Mouse (Mus musculus) intestine, embryonic 15.5 days (tissue): ENCODE measurements around the gene Itga4. TPM values are rescaled to one million over a fixed set of nuclear protein-coding genes. Genes with fewer than 3 reads are reported as not detected.

Experiments used
- ATAC-seq: fragments of 200-750 bp; cut with Nextera tagmentation; 2 replicates; pipeline ENCODE4 v1.8.0; 2017; ENCODE audit warnings: moderate TSS enrichment, moderate library complexity
- H3K27ac ChIP-seq: fragments of 300-500 bp; sonication (generic); 2 replicates; pipeline ENCODE4 v1.5.1; 2015; ENCODE audit warnings: mild to moderate bottlenecking, inconsistent platforms
- H3K27me3 ChIP-seq: fragments of 300-500 bp; sonication (generic); replicated peaks from 2 replicates; pipeline ENCODE4 v1.6.1; 2015; ENCODE audit warnings: inconsistent platforms
- H3K36me3 ChIP-seq: fragments of 300-500 bp; sonication (generic); 2 replicates; pipeline ENCODE4 v1.6.1; 2015; ENCODE audit warnings: inconsistent platforms
- H3K4me1 ChIP-seq: fragments of 300-500 bp; sonication (generic); replicated peaks from 2 replicates; pipeline ENCODE4 v1.6.1; 2015; ENCODE audit warnings: inconsistent platforms
- H3K4me2 ChIP-seq: fragments of 300-500 bp; sonication (generic); replicated peaks from 2 replicates; pipeline ENCODE4 v1.6.1; 2015; ENCODE audit warnings: mild to moderate bottlenecking, inconsistent platforms
- H3K4me3 ChIP-seq: fragments of 300-500 bp; sonication (generic); replicated peaks from 2 replicates; pipeline ENCODE4 v1.5.1; 2015; ENCODE audit warnings: inconsistent platforms
- H3K9ac ChIP-seq: fragments of 300-500 bp; sonication (generic); 2 replicates; pipeline ENCODE4 v1.6.1; 2015; ENCODE audit warnings: inconsistent platforms
- H3K9me3 ChIP-seq: fragments of 300-500 bp; sonication (generic); 2 replicates; pipeline ENCODE4 v1.6.1; 2016; ENCODE audit warnings: inconsistent platforms
- WGBS: fragments of 180-500 bp; shearing (Covaris S2); methylation state at CpG from one replicate; pipeline ENCODE4 v1.1.7; 2015; 5-methylcytosine and 5-hydroxymethylcytosine counted together
- polyA plus RNA-seq: library from polyadenylated mRNA; unstranded; fragments of >200 nt; fragmentation: Nextera tagmentation; extraction: Ambion mirVana; gene quantifications from 2 replicates; pipeline ENCODE4 v1.2.1, GENCODE M21; 2015

The Itga4 gene
- polyA plus RNA-seq, 1 experiment from 2014 or later = 3.8 TPM

DNA sequence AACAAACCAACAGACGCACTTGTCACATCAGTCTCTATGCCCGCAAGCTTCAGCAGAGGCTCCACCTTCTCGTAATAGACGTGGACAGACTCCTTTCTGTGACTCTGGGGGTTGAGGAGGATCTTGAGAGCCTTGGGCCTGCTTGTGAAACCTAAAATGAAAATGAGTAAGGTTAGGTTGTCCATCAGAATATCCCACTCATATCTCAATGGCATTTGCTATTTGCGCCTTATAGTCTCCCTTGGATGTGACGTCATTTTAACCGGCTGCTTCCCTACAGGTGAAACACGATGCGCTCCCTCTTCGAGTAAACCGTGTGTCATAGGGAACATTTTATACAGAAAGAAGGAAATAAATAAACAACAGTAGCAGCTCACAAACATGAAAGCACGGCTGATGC is 113.4 kb downstream of the Itga4 start:
- Histone ChIP-seq H3K4me2 (no peak overlapping the region), H3K9me3 (no peaks in the 10 kb centered on the region), H3K4me3 (no peak overlapping the region), H3K9ac (no peak overlapping the region), H3K27ac (no peak overlapping the region), H3K36me3 (no peaks in the 10 kb centered on the region), H3K27me3 (no peaks in the 10 kb centered on the region), H3K4me1 (no peaks in the 10 kb centered on the region)
- WGBS = 83% methylated on average over 12 of the region's 12 CpGs
- ATAC-seq = no peak

GRCm38 (mm10) chr2:79369061-79369524 is 113.9 kb downstream of the Itga4 start:
- H3K27ac ChIP-seq = no peak overlapping the region
- H3K4me1 ChIP-seq = no peaks in the 10 kb centered on the region
- H3K9ac ChIP-seq = no peak overlapping the region
- no peaks in the 10 kb centered on the region for H3K27me3 ChIP-seq
- no peak overlapping the region for H3K4me3 ChIP-seq
- H3K9me3 ChIP-seq = no peaks in the 10 kb centered on the region
- no peaks in the 10 kb centered on the region for H3K36me3 ChIP-seq
- ATAC-seq = no peak
- no peak overlapping the region for H3K4me2 ChIP-seq
- 76% methylated on average over 7 of the region's 7 CpGs for WGBS

DNA sequence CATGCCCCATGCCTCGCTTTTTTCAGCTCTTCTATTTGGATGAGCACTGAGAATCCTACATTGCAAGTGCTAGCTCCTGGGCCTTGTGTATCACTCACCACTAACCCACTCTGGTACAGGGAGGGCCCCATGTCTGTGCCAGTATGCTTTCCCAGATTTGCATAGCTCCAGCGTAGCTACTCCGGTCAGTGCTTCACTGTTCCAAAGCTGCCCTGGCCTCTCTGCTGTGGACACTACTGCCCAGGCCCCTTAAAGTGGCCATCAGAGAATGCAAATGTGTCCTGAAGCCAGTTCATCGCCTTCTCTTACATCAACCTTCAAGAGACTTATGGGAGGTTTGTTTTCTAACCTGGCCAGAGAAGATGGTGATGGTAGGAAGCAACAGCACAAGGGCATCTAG is 114.7 kb downstream of the Itga4 start:
- Histone ChIP-seq H3K4me1 (no peaks in the 10 kb centered on the region), H3K9me3 (no peaks in the 10 kb centered on the region), H3K4me2 (no peak overlapping the region), H3K9ac (no peak overlapping the region), H3K27me3 (no peaks in the 10 kb centered on the region), H3K36me3 (no peaks in the 10 kb centered on the region), H3K27ac (no peak overlapping the region), H3K4me3 (no peak overlapping the region)
- 82% methylated on average over 4 of the region's 4 CpGs for WGBS
- ATAC-seq = no peak

GRCm38 (mm10) chr2:79370711-79371312 is 115.6 kb downstream of the Itga4 start:
- no peak for ATAC-seq
- Histone ChIP-seq H3K4me1 (no peaks in the 10 kb centered on the region), H3K9ac (no peak overlapping the region), H3K4me2 (no peak overlapping the region), H3K9me3 (no peaks in the 10 kb centered on the region), H3K27ac (no peak overlapping the region), H3K27me3 (no peaks in the 10 kb centered on the region), H3K4me3 (no peak overlapping the region), H3K36me3 (no peaks in the 10 kb centered on the region)
- 77% methylated on average over 9 of the region's 9 CpGs for WGBS

GRCm38 (mm10) chr2:79371326-79372153 is 116.3 kb downstream of the Itga4 start:
- no peaks in the 10 kb centered on the region for H3K9me3 ChIP-seq
- no peaks in the 10 kb centered on the region for H3K27me3 ChIP-seq
- no peak overlapping the region for H3K27ac ChIP-seq
- H3K36me3 ChIP-seq = no peaks in the 10 kb centered on the region
- ATAC-seq = no peak
- no peak overlapping the region for H3K4me2 ChIP-seq
- WGBS = 85% methylated on average over 7 of the region's 7 CpGs
- no peak overlapping the region for H3K4me3 ChIP-seq
- no peak overlapping the region for H3K9ac ChIP-seq
- no peaks in the 10 kb centered on the region for H3K4me1 ChIP-seq

DNA sequence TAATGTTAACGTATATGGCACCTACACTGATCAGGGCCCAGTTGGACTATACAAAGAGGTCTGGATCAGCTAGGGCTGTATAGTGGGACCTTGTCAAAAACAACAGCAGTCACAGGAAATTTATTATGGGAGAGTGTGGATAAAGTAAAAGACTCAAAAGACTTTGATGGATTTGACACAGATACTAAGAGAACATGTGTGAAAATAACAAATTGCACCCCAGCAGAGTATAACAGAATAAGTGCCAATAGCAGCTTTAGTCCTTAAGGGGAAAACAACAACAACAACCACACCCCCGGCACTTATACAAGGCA is 116.9 kb downstream of the Itga4 start:
- H3K4me1 ChIP-seq = no peaks in the 10 kb centered on the region
- no peaks in the 10 kb centered on the region for H3K27me3 ChIP-seq
- no peak overlapping the region for H3K4me3 ChIP-seq
- 77% methylated on average over 2 of the region's 2 CpGs for WGBS
- ATAC-seq = no peak
- H3K4me2 ChIP-seq = no peak overlapping the region
- H3K36me3 ChIP-seq = no peaks in the 10 kb centered on the region
- no peak overlapping the region for H3K27ac ChIP-seq
- no peak overlapping the region for H3K9ac ChIP-seq
- no peaks in the 10 kb centered on the region for H3K9me3 ChIP-seq

DNA sequence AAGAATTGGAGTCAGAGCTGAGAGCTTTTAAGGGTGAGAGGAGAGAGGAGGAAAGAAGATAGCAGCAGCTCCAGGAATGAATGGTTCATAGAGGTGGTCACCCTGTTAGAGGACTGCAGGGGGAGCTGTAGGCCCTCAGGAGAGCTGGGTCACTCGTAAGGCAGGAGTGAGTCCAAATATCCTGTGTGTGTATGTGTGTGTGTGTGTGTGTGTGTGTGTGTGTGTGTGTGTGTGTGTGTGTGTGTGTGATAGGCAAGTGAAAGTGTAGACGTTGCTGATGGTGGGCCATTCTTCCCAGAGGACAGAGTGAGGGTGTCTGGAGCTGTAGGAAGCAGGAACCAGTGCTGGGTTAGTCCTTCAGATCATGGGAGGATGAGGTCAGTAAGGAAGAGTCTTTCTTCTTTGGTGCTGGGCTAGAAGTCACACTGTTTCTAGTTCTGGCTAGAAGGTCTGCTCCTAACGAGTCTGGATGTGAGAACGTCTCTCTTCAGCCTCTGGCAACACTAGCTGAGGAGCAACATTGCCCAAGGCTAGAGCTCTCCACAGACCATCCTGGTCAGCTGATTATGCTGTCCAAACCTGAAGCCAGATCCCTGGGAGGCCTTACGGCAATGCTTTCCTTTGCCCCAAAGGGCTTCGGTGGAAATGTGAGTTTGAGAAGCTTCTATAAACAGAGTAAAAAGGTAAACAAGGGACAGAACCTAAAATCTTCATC is 117.4 kb downstream of the Itga4 start:
- Histone ChIP-seq H3K9ac (no peak overlapping the region), H3K4me2 (no peak overlapping the region), H3K36me3 (no peaks in the 10 kb centered on the region), H3K4me3 (no peak overlapping the region), H3K9me3 (no peaks in the 10 kb centered on the region), H3K27ac (no peak overlapping the region), H3K27me3 (no peaks in the 10 kb centered on the region), H3K4me1 (no peaks in the 10 kb centered on the region)
- peak; percentile 43; the same call in 1 of the 2 replicates for ATAC-seq
- WGBS = 49% methylated on average over 6 of the region's 6 CpGs

GRCm38 (mm10) chr2:79378346-79379086 is 123.3 kb downstream of the Itga4 start:
- no peak overlapping the region for H3K27ac ChIP-seq
- no peaks in the 10 kb centered on the region for H3K4me1 ChIP-seq
- H3K9me3 ChIP-seq = no peaks in the 10 kb centered on the region
- peak overlapping the region; percentile 42; the same call in 1 of the 2 replicates for H3K4me2 ChIP-seq
- 0 out of 2 replicates have a peak, but pooled peaks have one; percentile 4 for ATAC-seq
- H3K9ac ChIP-seq = no peak overlapping the region
- H3K36me3 ChIP-seq = no peaks in the 10 kb centered on the region
- no peaks in the 10 kb centered on the region for H3K27me3 ChIP-seq
- WGBS = 65% methylated on average over 8 of the region's 8 CpGs
- H3K4me3 ChIP-seq = no peak overlapping the region

DNA sequence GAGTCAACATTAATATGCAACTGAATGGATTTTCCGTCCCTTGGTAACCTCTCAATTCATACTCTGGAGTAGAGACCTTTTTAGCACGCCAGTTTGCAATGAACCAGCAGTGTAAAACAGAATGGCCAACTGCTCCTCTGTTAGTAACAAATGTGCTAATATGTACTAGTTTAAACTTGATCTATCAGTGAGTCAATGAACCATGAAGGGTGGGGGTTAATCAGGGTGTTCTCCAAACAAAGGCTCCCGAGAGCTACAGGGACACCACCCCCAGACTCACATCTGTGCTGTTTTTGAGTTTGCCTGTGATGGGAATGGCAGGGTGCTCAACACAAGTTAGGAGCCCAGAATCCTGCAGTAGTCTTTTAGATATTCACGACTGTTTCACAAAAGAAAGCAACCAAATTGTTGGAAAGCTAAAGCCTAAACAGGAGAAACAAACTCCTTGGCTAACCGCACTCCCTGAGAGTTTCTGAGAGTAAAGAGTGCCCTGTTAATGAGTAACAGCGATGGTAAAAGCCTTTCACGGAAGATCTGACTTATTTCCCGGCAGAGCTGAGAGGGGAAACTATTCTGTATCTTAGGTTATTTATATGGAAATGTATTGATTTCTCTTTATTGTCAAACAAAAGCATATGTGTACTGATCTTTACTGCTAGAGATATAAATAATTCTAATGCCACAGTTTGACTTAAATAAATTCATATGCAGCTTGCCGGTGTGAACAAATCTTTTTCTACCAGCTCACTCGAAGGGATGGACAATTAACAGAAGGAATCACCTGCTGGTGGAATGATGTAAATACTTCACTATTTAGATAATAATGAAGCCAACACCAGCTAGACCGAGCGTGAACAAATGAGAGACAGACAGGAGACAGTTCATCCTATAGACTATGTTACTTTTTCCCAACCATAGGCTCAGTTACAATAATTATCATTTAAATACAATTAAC is 124.1 kb downstream of the Itga4 start:
- no peak overlapping the region for H3K9ac ChIP-seq
- peak overlapping the region; percentile 42 for H3K4me2 ChIP-seq
- ATAC-seq = peak; percentile 89
- no peaks in the 10 kb centered on the region for H3K36me3 ChIP-seq
- no peaks in the 10 kb centered on the region for H3K9me3 ChIP-seq
- H3K4me3 ChIP-seq = no peak overlapping the region
- no peak overlapping the region for H3K27ac ChIP-seq
- 40% methylated on average over 12 of the region's 12 CpGs for WGBS
- no peaks in the 10 kb centered on the region for H3K27me3 ChIP-seq
- no peaks in the 10 kb centered on the region for H3K4me1 ChIP-seq
